Mouse (Mus musculus): ENCODE results near the gene Ltbp1. TPM values are rescaled to one million over a fixed set of nuclear protein-coding genes. Genes with fewer than 3 reads are reported as not detected.
"Not testable (repeated sequence)": the region's sequence is repeated elsewhere in the genome, so short reads cannot be mapped to it uniquely, and the experiment has no call there.

The Ltbp1 gene
- polyA plus RNA-seq, 1 experiment from 2014 or later = 1.6 TPM

DNA sequence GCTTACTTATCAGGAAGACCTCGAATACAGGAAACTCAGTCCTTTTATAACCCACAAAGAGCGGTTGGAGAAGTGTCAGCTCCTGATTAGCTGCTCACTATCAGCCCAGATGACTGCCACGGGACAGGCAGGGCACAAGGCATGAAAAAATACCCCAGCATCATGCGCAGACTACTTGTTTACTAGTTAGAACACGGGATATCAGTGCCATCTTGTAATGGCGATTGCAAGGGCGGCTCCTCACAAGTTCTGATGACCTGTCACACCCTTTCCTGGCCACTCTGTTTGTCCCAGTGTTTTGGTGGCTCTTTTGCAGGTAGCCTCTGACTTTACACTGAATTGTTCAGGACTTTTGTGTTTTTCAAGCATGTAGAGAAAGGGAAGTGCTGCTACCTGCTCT, 137.5 kb downstream of the Ltbp1 start:
- H3K27ac ChIP-seq (replicated peaks); H3K4me2 ChIP-seq; ATAC-seq (ENCODE audit: low FRiP score, low read depth); H3K27me3 ChIP-seq; H3K36me3 ChIP-seq; H3K9me3 ChIP-seq; H3K9ac ChIP-seq; H3K4me3 ChIP-seq; H3K4me1 ChIP-seq (replicated peaks): not testable (repeated sequence)
- 95% methylated on average over 7 of the region's 7 CpGs for WGBS

DNA sequence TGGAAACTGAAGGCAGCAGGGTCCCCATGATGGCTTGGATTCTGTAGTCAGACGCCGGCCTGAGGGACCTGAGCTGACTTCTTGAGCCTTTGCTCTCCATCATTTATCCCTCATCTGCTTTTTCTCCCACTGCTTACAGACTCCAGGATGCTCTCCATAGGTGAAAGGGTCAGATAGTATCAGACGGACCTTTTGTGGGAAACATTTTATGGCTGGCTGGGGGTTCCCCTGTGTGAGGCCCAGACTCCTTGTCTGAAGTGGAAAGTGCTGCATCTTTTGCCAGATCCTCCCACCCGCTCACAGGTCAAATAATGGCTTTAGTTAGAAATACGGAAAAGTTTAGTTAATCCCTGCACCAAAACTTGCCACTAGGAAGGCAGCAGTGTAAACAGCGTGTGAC, 138.6 kb downstream of the Ltbp1 start:
- no peaks in the 10 kb centered on the region for H3K4me1 ChIP-seq (replicated peaks)
- H3K27me3 ChIP-seq = no peaks in the 10 kb centered on the region
- no peak overlapping the region for H3K4me3 ChIP-seq
- H3K9me3 ChIP-seq = no peaks in the 10 kb centered on the region
- H3K27ac ChIP-seq (replicated peaks) = no peak overlapping the region
- H3K4me2 ChIP-seq = no peak overlapping the region
- H3K9ac ChIP-seq = no peak overlapping the region
- 55% methylated on average over 6 of the region's 6 CpGs for WGBS
- no peaks in the 10 kb centered on the region for H3K36me3 ChIP-seq
- no peak for ATAC-seq (ENCODE audit: low FRiP score, low read depth)

DNA sequence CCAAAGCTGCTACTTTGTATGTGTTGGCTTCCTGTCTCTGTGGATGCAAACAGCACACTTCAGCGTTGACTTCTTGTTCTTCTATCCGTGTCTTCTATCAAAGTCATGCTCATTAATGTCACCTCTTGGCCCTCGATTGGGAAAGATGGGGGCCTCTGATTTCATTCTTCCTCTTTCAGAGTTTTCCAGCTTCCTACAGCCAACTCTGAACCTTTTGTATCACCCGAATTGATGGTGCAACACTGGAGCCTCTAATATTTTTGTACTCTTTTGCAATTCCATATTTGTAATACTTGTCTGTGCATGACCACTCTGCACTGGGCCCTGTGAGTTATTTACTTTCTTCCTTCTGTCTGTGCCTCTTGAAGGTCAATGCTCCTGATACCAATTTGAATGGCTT, 141.8 kb downstream of the Ltbp1 start:
- Histone ChIP-seq H3K4me1 (replicated peaks) (no peaks in the 10 kb centered on the region), H3K27me3 (no peaks in the 10 kb centered on the region), H3K9me3 (no peaks in the 10 kb centered on the region), H3K27ac (replicated peaks) (no peak overlapping the region), H3K9ac (no peak overlapping the region), H3K4me2 (no peak overlapping the region), H3K4me3 (no peak overlapping the region), H3K36me3 (no peaks in the 10 kb centered on the region)
- no peak for ATAC-seq (ENCODE audit: low FRiP score, low read depth)
- WGBS = 88% methylated on average over 4 of the region's 4 CpGs

DNA sequence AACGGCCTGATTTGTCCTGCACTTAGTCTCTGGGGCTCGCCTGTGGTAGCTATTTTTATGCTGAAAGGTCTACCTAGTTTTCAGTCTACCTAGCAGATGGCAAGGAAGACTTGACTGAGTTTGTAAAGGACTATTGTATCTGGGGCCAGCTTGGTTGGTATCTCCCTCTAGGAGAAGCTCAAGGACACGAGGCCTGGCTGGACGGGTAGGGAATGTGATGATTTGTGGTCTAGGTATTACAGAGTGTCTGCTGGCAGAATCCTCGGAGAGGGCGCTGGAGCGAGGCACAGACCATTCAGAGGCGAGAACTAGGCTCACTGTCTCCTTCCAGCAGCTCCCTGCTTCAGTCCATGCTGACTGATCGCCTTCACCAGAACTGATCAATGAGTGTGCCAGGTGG, 146.4 kb downstream of the Ltbp1 start:
- WGBS = 74% methylated on average over 9 of the region's 9 CpGs
- ATAC-seq (ENCODE audit: low FRiP score, low read depth) = no peak

DNA sequence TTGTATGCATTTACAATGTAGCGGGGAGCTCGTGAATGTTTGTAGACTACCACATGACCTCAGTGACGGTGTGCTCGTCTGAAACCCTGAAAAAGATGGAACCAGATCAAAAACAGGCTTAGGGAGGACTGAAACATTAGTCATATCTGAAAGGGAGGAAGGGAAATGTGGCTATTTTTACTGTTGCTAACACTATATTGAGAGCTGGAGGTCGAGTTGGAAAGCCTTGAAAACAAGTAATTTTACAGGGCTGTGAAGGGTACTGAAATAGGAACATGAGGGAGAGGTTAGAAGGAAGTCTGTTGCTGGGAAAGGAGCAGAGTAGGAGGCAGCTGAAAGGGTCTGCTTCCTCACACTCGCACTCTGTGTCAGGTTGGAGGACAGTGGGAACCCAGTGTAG, 147.7 kb downstream of the Ltbp1 start:
- H3K4me1 ChIP-seq (replicated peaks) = no peaks in the 10 kb centered on the region
- H3K9ac ChIP-seq = no peak overlapping the region
- H3K27me3 ChIP-seq = no peaks in the 10 kb centered on the region
- H3K27ac ChIP-seq (replicated peaks) = no peak overlapping the region
- ATAC-seq (ENCODE audit: low FRiP score, low read depth) = no peak
- 74% methylated on average over 6 of the region's 6 CpGs for WGBS
- no peaks in the 10 kb centered on the region for H3K9me3 ChIP-seq
- no peak overlapping the region for H3K4me2 ChIP-seq
- H3K4me3 ChIP-seq = no peak overlapping the region
- H3K36me3 ChIP-seq = no peaks in the 10 kb centered on the region

More for the DNA sequence above, 146.4 kb downstream of the Ltbp1 start:
- H3K4me1 ChIP-seq (replicated peaks) = no peaks in the 10 kb centered on the region
- H3K27ac ChIP-seq (replicated peaks) = no peak overlapping the region
- H3K36me3 ChIP-seq = no peaks in the 10 kb centered on the region
- H3K9me3 ChIP-seq = no peaks in the 10 kb centered on the region
- no peak overlapping the region for H3K4me2 ChIP-seq
- H3K4me3 ChIP-seq = no peak overlapping the region
- H3K27me3 ChIP-seq = no peaks in the 10 kb centered on the region
- H3K9ac ChIP-seq = no peak overlapping the region

DNA sequence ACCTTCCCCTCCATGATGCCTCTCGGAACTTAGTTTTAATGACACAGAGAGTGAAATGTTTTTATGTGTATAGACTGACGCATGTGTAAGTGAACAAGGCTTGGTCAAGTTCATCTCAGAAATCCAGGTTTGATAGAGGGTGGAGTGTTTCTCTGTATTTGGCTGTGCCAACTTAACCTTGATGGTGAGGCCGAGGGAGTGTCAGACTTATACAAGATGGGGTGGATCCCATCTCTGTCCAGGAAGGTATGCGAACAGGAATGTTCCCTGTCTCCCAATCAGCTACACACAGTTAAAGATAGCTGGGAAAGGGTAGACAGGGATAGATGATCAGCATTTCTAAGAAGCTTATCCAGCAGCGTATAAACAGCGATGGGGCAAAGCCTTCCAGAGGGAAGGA, 153.0 kb downstream of the Ltbp1 start:
- no peaks in the 10 kb centered on the region for H3K9me3 ChIP-seq
- H3K4me2 ChIP-seq = no peak overlapping the region
- no peak overlapping the region for H3K4me3 ChIP-seq
- WGBS = 88% methylated on average over 6 of the region's 6 CpGs
- no peak for ATAC-seq (ENCODE audit: low FRiP score, low read depth)
- no peaks in the 10 kb centered on the region for H3K27me3 ChIP-seq
- H3K27ac ChIP-seq (replicated peaks) = no peak overlapping the region
- no peaks in the 10 kb centered on the region for H3K4me1 ChIP-seq (replicated peaks)
- H3K9ac ChIP-seq = no peak overlapping the region
- H3K36me3 ChIP-seq = no peaks in the 10 kb centered on the region

DNA sequence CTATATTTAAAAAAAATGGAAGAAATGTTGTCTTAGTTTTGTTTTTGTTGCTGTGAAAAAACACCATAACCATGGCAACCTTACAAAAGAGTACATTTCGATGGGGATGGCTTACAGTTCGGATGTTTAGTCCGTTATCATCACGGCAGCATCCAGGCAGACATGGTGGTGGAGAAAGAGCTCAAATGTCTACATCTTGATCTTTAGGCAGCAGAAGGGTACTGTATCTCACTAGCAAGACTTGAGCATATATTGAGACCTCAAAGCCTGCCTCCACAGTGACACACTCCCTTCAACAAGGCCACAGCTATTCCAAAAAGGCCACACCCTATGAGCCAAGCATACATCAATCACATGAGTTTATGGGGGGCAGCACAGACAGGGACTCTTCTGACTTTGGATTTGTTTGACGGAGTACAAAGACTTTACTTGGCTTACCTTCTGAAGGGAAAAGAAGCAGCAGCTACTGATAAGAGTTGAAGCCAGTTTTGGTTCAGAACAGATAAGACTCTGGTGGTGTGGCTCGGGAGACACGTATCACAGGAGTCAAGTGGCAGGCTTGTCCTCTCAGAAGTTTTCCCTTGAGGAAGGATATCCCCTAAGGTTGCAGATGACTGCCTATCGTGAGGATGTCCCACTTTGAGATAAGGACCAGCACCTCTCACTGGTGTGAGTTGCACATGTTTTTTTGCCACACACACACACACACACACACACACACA, 153.9 kb downstream of the Ltbp1 start:
- no peak for ATAC-seq (ENCODE audit: low FRiP score, low read depth)
- WGBS = 94% methylated on average over 8 of the region's 8 CpGs
- Histone ChIP-seq H3K9me3 (no peaks in the 10 kb centered on the region), H3K4me3 (no peak overlapping the region), H3K9ac (no peak overlapping the region), H3K4me2 (no peak overlapping the region), H3K27me3 (no peaks in the 10 kb centered on the region), H3K4me1 (replicated peaks) (no peaks in the 10 kb centered on the region), H3K27ac (replicated peaks) (no peak overlapping the region), H3K36me3 (no peaks in the 10 kb centered on the region)

DNA sequence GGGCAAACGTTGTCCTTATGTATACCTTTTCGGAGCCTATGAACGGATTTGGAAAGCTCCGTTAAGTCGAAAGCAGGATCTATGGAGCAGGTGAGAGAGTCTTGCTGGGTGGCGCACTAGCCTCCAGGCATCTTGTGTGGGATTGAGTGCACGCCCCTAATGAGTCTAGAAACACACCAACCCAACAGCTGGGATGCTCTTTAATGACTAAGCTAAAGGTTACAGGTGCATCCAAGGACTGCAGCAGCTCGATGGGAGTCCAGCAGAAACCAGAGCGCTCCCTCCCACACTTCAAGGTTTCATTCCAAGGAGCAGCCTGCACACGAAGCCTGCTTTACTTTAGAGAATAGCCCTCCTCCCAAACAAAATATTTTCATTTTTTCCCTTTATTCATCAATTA, 155.7 kb downstream of the Ltbp1 start:
- Histone ChIP-seq H3K4me3 (no peak overlapping the region), H3K27ac (replicated peaks) (no peak overlapping the region), H3K4me2 (no peak overlapping the region), H3K36me3 (no peaks in the 10 kb centered on the region), H3K4me1 (replicated peaks) (no peaks in the 10 kb centered on the region), H3K27me3 (no peaks in the 10 kb centered on the region), H3K9me3 (no peaks in the 10 kb centered on the region), H3K9ac (no peak overlapping the region)
- 90% methylated on average over 10 of the region's 10 CpGs for WGBS
- ATAC-seq (ENCODE audit: low FRiP score, low read depth) = no peak

DNA sequence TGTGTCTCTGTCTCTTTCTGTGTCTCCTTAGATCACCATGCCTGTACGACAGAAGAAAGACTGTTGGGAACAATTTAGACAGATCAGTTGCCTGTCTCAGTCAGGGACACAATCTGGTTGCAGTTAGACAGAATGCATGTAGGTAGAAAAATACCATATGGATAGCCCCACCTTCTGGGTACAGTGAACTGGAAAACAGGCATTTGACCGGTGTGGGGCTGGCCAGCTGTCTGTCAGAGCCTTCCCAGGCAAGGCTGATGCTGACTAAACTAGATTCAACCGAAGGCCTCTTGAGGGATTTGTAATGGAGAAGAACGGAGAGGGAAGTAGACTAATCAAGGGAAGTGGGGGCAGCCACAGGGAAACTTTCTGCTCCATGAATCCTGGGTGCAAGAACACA, 156.6 kb downstream of the Ltbp1 start:
- no peak overlapping the region for H3K4me2 ChIP-seq
- no peaks in the 10 kb centered on the region for H3K4me1 ChIP-seq (replicated peaks)
- WGBS = 67% methylated on average over 4 of the region's 4 CpGs
- H3K9ac ChIP-seq = no peak overlapping the region
- H3K9me3 ChIP-seq = no peaks in the 10 kb centered on the region
- H3K27ac ChIP-seq (replicated peaks) = no peak overlapping the region
- ATAC-seq (ENCODE audit: low FRiP score, low read depth) = no peak
- H3K4me3 ChIP-seq = no peak overlapping the region
- H3K36me3 ChIP-seq = no peaks in the 10 kb centered on the region
- H3K27me3 ChIP-seq = no peaks in the 10 kb centered on the region

DNA sequence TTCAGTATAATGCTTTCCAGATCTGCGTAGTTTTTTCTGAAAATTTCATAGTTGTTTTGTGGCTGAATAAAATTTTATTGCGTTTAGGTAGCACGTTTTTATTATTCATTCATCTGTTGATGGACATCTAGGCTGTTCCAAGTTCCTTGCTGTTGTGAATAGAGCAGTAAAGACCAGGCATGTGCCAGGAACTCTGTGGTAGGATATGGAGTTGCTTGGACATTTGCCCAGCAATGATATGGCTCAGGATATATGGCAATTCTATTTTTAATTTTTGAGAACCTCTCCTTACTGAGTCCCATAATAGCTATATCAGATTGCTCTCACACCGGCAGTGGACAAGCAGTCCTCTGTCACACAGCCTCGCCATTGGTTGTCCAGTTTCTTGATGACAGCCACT, 159.2 kb downstream of the Ltbp1 start:
- no peak overlapping the region for H3K27ac ChIP-seq (replicated peaks)
- H3K4me2 ChIP-seq = no peak overlapping the region
- ATAC-seq (ENCODE audit: low FRiP score, low read depth) = no peak
- no peaks in the 10 kb centered on the region for H3K27me3 ChIP-seq
- H3K9ac ChIP-seq = no peak overlapping the region
- WGBS = 91% methylated on average over 5 of the region's 5 CpGs
- H3K9me3 ChIP-seq = no peaks in the 10 kb centered on the region
- H3K4me3 ChIP-seq = no peak overlapping the region
- no peaks in the 10 kb centered on the region for H3K36me3 ChIP-seq
- H3K4me1 ChIP-seq (replicated peaks) = no peaks in the 10 kb centered on the region

DNA sequence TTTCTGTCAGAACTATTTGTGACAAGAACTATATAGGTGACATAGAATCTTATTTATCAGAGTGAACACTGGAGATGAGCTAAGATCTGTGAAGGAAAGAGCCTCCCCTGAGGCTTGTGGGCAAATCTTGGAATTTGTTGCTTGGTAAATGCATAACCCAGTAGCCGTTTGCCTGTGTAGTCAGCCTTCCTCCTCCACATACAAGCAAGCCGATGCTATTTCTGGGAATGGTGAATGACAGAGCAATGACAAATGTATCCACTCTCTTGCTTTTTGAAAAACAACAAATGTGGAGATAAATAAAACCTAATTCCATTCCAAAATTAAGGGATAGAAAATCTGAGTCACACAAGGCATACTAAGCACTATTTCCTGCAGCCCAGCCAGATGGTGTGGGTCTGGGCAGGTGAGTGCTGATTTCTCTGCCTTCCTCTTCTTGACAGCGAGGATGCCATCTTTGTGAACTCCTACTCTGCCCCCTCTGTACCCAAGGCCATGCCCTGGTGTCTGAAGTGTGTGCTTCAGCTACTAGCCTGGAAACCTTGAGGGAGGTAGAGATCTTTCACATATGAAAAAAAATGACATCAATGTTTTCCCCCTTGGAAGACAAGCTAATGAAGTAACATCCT, 163.3 kb downstream of the Ltbp1 start:
- Histone ChIP-seq H3K27me3 (no peaks in the 10 kb centered on the region), H3K9me3 (no peaks in the 10 kb centered on the region), H3K27ac (replicated peaks) (no peak overlapping the region), H3K4me3 (no peak overlapping the region), H3K4me2 (no peak overlapping the region), H3K9ac (no peak overlapping the region), H3K36me3 (no peaks in the 10 kb centered on the region), H3K4me1 (replicated peaks) (no peaks in the 10 kb centered on the region)
- ATAC-seq (ENCODE audit: low FRiP score, low read depth) = no peak
- WGBS = 88% methylated on average over 3 of the region's 3 CpGs

DNA sequence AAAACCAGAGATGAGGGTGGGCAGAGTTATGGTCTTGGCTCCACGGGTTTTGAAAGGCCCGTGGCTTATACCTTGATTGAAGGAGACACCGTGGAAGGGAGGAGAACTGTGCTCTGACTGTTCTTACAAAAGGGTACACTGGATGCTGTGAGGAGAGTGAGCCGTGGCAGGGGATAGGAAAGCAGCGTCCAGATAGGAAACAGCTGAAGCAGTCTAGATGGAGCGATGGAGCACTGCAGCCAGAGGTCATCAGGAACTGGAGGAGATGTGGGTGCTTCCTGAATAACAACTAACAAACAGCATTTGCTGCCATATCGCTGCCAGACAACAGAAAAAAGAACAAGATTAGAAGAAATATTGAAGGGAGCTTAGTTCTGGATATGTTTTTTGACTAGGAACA, 166.3 kb downstream of the Ltbp1 start:
- no peak for ATAC-seq (ENCODE audit: low FRiP score, low read depth)
- Histone ChIP-seq H3K27ac (replicated peaks) (no peak overlapping the region), H3K9ac (no peak overlapping the region), H3K9me3 (no peaks in the 10 kb centered on the region), H3K4me1 (replicated peaks) (no peaks in the 10 kb centered on the region), H3K27me3 (no peaks in the 10 kb centered on the region), H3K36me3 (no peaks in the 10 kb centered on the region), H3K4me3 (no peak overlapping the region), H3K4me2 (no peak overlapping the region)
- 93% methylated on average over 7 of the region's 7 CpGs for WGBS

DNA sequence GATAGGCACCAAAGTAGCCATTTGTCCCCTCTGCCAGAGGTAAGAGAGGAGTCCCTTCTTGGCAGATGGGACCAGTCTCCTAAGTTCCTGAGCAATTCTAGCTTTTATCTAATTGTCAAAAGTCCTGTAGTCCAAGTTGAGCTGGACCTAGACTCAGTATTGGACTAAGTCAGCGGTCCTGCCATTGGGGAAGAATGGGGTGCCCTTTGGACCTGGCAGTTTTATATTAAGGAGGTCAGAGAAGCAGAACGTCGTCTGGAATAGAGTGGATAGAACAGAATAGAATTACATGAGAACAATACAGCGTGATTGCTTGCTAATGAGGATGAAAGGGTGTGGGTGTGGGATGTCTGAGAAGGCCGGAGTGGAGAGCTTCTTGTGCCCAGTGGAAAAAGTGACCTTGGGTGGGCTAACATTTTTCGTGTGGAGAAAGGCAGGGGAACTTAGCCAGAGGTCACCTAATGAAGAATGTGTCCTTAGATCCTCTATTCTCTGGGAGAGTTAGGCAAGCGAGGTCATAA, 167.4 kb downstream of the Ltbp1 start:
- H3K4me1 ChIP-seq (replicated peaks) = no peaks in the 10 kb centered on the region
- no peak for ATAC-seq (ENCODE audit: low FRiP score, low read depth)
- no peak overlapping the region for H3K4me3 ChIP-seq
- H3K9ac ChIP-seq = no peak overlapping the region
- no peaks in the 10 kb centered on the region for H3K27me3 ChIP-seq
- no peak overlapping the region for H3K4me2 ChIP-seq
- H3K9me3 ChIP-seq = no peaks in the 10 kb centered on the region
- no peaks in the 10 kb centered on the region for H3K36me3 ChIP-seq
- H3K27ac ChIP-seq (replicated peaks) = no peak overlapping the region
- 85% methylated on average over 7 of the region's 7 CpGs for WGBS
